ENCODE assay signal across 8 mouse cellular contexts in genomic region chr13:43560458-43561411, GRCm38 (mm10). TPM values are rescaled to one million over a fixed set of nuclear protein-coding genes. Genes with fewer than 3 reads are reported as not detected.
DNase-seq lines count a peak whose midpoint lies in the region; ATAC-seq and TF ChIP-seq lines count a peak whose summit lies in the region.

No protein-coding gene starts in this region.

- H3K27me3 ChIP-seq in heart, embryonic 14.5 days (ENCODE audit: control insufficient read depth, insufficient read depth, low read length): no peaks in the 10 kb centered on the region
- H3K27me3 ChIP-seq in megakaryocyte, embryonic 14.5 days (replicated peaks): no peaks in the 10 kb centered on the region

- DNase-seq in gastrocnemius, adult 2 months: peak; percentile 54
- no peak for DNase-seq in gastrocnemius, adult 8-10 months (ENCODE audit: low spot score in 2 of 2)
- peak; percentile 54 for DNase-seq in embryo, embryonic 11 days
- peak; percentile 63 for DNase-seq in kidney, postnatal 10 days
- no peak for DNase-seq in right cerebral cortex, postnatal 10 days (ENCODE audit: low spot score in 2 of 2)

- H3K36me3 ChIP-seq in heart, embryonic 14.5 days (ENCODE audit: control insufficient read depth, insufficient read depth, low read length): no peaks in the 10 kb centered on the region
- peaks cover 12% of the 10 kb centered on the region for H3K36me3 ChIP-seq in megakaryocyte, embryonic 14.5 days (replicated peaks; ENCODE audit: low read length)

- peaks cover 11 to 24% of the 10 kb centered on the region in 2 experiments for H3K4me1 ChIP-seq in heart, embryonic 14.5 days (ENCODE audit: control insufficient read depth in 2 of 2, insufficient read depth in 2 of 2, low read length in 2 of 2)
- peaks cover 46% of the 10 kb centered on the region for H3K4me1 ChIP-seq in megakaryocyte, embryonic 14.5 days

- intact Hi-C loops in gastrocnemius, adult 2 months (cut with DNase I): loop anchor here (5.0 kb wide), 1 partner anchor 78 kb away; the partner anchor contains the start of gene Ranbp9

- WGBS in heart, embryonic 14.5 days: 11% methylated on average over 18 of the region's 18 CpGs

- peak overlapping the region; percentile 96 for H3K4me3 ChIP-seq in gastrocnemius, adult 2 months
- H3K4me3 ChIP-seq in heart, embryonic 14.5 days (ENCODE audit: control insufficient read depth in 1 of 2, insufficient read depth in 1 of 2, low read depth in 1 of 2, low read length in 2 of 2): peak overlapping the region; percentile 84 to 88
- H3K4me3 ChIP-seq in megakaryocyte, embryonic 14.5 days (replicated peaks): peak overlapping the region; percentile 99

- peak overlapping the region; percentile 88 for H3K9ac ChIP-seq in heart, embryonic 14.5 days (ENCODE audit: low read length)

- TF ChIP-seq CTCF in gastrocnemius, adult 2 months (IDR thresholded peaks at IDR 0.05): no peak

- H3K9me3 ChIP-seq in heart, embryonic 14.5 days (ENCODE audit: control insufficient read depth, low read length): no peaks in the 10 kb centered on the region
- H3K9me3 ChIP-seq in megakaryocyte, embryonic 14.5 days: no peaks in the 10 kb centered on the region

- ATAC-seq in heart, embryonic 14.5 days (ENCODE audit: insufficient number of reproducible peaks, insufficient read depth, low FRiP score, low read depth): no peak
- no peak; the same call in 1 of the 2 replicates for ATAC-seq in megakaryocyte progenitor cell, adult 5-6 weeks (replicated peaks; ENCODE audit: poor library complexity)

- peak overlapping the region; percentile 86 for H3K4me2 ChIP-seq in heart, embryonic 14.5 days (ENCODE audit: low read length)

- H3K27ac ChIP-seq in gastrocnemius, adult 2 months: peak overlapping the region; percentile 99
- peak overlapping the region; percentile 86 to 89 for H3K27ac ChIP-seq in heart, embryonic 14.5 days (replicated peaks in 1 of 2; ENCODE audit: control insufficient read depth in 1 of 2, insufficient read depth in 1 of 2, low read depth in 2 of 2, low read length in 2 of 2)

RNA-seq across cellular contexts. Expression of gene Mcur1, which starts 0.7 kb away (rescaled TPM):
- total RNA-seq in gastrocnemius, adult 2 months (2021): 10 to 100 TPM; 30.4 to 36.1 TPM
- total RNA-seq in gastrocnemius, adult 8-10 months (2022): 10 to 100 TPM; 25.5 to 34.6 (median 30.2) TPM
- polyA plus RNA-seq in heart, embryonic 14.5 days (2014; fragmentation: Nextera tagmentation; extraction: Ambion mirVana): 21.4 and 23.1 TPM in 2 replicates
- 7.8 and 17.5 TPM in 2 replicates for polyA plus RNA-seq in megakaryocyte, embryonic 14.5 days (2012; ENCODE audit: insufficient read depth, low replicate concordance)
- 16.0 and 18.8 TPM in 2 replicates for total RNA-seq in megakaryocyte progenitor cell, adult 5-6 weeks (2015)
- 13.7 and 13.8 TPM in 2 replicates for total RNA-seq in megakaryocyte progenitor cell, adult 5-6 weeks (2017)

RNA-seq across cellular contexts. Expression of gene Rnf182, which starts 54.8 kb away (rescaled TPM):
- total RNA-seq in gastrocnemius, adult 2 months (2021): under 1 TPM in 1 of 2 experiments, not detected in 1; 0.08 TPM
- under 1 TPM in 2 of 4 experiments, not detected in 2; 0.10 to 0.11 TPM for total RNA-seq in gastrocnemius, adult 8-10 months (2022)
- 2.6 TPM in 2 replicates for polyA plus RNA-seq in heart, embryonic 14.5 days (2014; fragmentation: Nextera tagmentation; extraction: Ambion mirVana)
- polyA plus RNA-seq in megakaryocyte, embryonic 14.5 days (2012; ENCODE audit: insufficient read depth, low replicate concordance): not detected in 2 replicates
- total RNA-seq in megakaryocyte progenitor cell, adult 5-6 weeks (2015): not detected in 2 replicates
- total RNA-seq in megakaryocyte progenitor cell, adult 5-6 weeks (2017): not detected in 2 replicates

Comparison
In these comparisons a context has a peak if more than half of its experiments do, and no peak if none do; other contexts are left out.
1. DNase-seq: peak in gastrocnemius, adult 2 months (single experiment), embryo, embryonic 11 days (single experiment) and kidney, postnatal 10 days (single experiment); none in gastrocnemius, adult 8-10 months (0 of 2) and right cerebral cortex, postnatal 10 days (0 of 2).
2. Peak in every context shown above with its lines, with median percentiles within 50 percentile points of each other: H3K4me3 ChIP-seq.